Mouse (Mus musculus): ENCODE results near the gene Mill1. TPM values are rescaled to one million over a fixed set of nuclear protein-coding genes. Genes with fewer than 3 reads are reported as not detected.

Gene Mill1
- not detected in 2 replicates for polyA plus RNA-seq (2012)

DNA sequence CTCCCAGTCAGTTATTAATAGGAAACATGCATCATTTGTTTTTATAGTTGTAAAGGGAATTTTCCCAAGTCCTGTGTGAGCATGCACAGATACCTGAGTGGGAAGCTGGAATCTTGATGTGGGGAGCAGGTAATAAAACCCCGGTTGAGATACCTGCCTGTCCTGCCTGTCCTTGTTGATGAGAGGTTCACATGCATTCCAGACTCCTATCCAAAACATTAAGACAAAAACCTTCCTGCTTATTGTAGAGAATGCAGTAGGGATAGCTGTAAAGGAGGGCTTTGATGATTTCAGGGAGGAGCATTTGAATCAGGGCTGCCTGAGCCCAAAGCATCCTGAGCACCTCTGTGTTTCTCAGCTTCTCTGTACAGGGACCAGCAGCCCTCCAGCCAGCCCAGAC lies at the start of gene Mill1:
TSS of gene Mill1 (plus strand) at position 301 of the 400 bp plus-strand sequence.

Other genes with a start within 250 kb of the Mill1 start
- not detected in 2 replicates for gene Ceacam13, start 235.5 kb upstream of the Mill1 start, polyA plus RNA-seq (2012)
- not detected in 2 replicates for gene Ceacam12, start 179.4 kb upstream of the Mill1 start, polyA plus RNA-seq (2012)
- not detected in 2 replicates for gene Igfl3, start 68.9 kb upstream of the Mill1 start, polyA plus RNA-seq (2012)
- gene Psg18, start 109.7 kb downstream of the Mill1 start, polyA plus RNA-seq (2012) = not detected in 2 replicates
- gene Psg28, start 186.7 kb downstream of the Mill1 start, polyA plus RNA-seq (2012) = not detected in 2 replicates
- gene Psg26, start 238.8 kb downstream of the Mill1 start, polyA plus RNA-seq (2012) = not detected in 2 replicates